Mouse (Mus musculus): ENCODE measurements around the gene Efnb2. TPM values are rescaled to one million over a fixed set of nuclear protein-coding genes. Genes with fewer than 3 reads are reported as not detected.

Efnb2 gene
- total and polyA plus RNA-seq, 2 experiments from 2014 or later: 9.6 to 21.0 TPM

DNA sequence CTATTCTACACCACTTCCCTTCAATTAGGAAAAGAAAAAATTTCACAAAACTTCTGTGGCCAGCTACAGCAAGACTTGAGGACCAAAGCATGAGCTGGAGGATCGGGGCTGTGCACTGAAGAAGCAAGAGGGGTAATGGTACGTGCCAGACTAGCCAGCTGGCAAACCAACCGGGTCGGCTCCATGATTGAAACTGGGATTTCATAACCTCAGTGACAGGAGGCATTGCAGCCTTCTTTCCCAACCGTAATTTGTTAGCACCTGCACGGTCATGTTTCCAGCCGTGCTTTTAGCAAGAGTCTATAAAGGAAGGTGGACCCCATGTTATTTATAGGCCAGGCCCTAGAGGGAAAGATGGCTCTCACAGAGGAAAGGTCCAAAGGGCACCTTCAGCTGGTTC is 12.4 kb downstream of the Efnb2 start:
- DNase-seq (ENCODE audit: low spot score): no peak
- 58% methylated on average over 7 of the region's 7 CpGs for WGBS
- H3K4me1 ChIP-seq (ENCODE audit: insufficient read depth, low read length): peaks cover 7% of the 10 kb centered on the region

DNA sequence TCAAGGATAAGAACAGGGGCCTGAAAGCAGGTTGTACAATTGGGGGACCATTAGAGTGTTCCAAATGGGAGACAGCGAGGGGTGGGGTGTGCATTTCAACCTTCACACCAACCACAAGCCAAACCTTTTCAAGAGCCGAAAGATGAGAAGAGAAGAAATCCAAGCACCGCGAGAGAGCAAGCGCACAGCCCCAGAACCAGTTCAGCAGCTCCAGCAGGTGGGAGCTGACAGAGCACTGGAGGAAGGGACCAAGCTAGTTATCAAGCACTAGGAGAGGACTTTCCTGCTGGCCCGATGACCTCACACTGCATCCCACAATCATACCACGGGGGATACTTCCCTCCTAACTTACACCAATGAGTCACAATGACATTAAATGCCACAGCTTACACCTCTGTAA is 13.2 kb downstream of the Efnb2 start:
- Histone ChIP-seq H3K4me2 (ENCODE audit: low read depth, low read length) (no peak overlapping the region), H3K9ac (replicated peaks; ENCODE audit: low read length) (no peak overlapping the region), H3K36me3 (ENCODE audit: insufficient read depth, low read length) (no peaks in the 10 kb centered on the region), H3K4me3 (ENCODE audit: low read length) (no peak overlapping the region), H3K4me1 (ENCODE audit: insufficient read depth, low read length) (peaks cover 4% of the 10 kb centered on the region; the same call in 1 of the 2 replicates), H3K9me3 (ENCODE audit: low read length) (no peaks in the 10 kb centered on the region), H3K27me3 (ENCODE audit: insufficient read depth, low read length) (no peaks in the 10 kb centered on the region), H3K27ac (no peak overlapping the region)
- TF ChIP-seq CTCF (IDR thresholded peaks at IDR 0.05; ENCODE audit: low read depth): no peak
- ATAC-seq (no peak), DNase-seq (ENCODE audit: low spot score) (no peak)
- WGBS: 66% methylated on average over 7 of the region's 7 CpGs

More for the DNA sequence above, 12.4 kb downstream of the Efnb2 start:
- no peak overlapping the region for H3K4me2 ChIP-seq (ENCODE audit: low read depth, low read length)
- H3K9ac ChIP-seq (replicated peaks; ENCODE audit: low read length): no peak overlapping the region
- ATAC-seq: no peak
- H3K36me3 ChIP-seq (ENCODE audit: insufficient read depth, low read length): no peaks in the 10 kb centered on the region
- H3K9me3 ChIP-seq (ENCODE audit: low read length): no peaks in the 10 kb centered on the region
- no peaks in the 10 kb centered on the region for H3K27me3 ChIP-seq (ENCODE audit: insufficient read depth, low read length)
- H3K4me3 ChIP-seq (ENCODE audit: low read length): no peak overlapping the region
- TF ChIP-seq CTCF (IDR thresholded peaks at IDR 0.05; ENCODE audit: low read depth): no peak
- no peak overlapping the region for H3K27ac ChIP-seq

DNA sequence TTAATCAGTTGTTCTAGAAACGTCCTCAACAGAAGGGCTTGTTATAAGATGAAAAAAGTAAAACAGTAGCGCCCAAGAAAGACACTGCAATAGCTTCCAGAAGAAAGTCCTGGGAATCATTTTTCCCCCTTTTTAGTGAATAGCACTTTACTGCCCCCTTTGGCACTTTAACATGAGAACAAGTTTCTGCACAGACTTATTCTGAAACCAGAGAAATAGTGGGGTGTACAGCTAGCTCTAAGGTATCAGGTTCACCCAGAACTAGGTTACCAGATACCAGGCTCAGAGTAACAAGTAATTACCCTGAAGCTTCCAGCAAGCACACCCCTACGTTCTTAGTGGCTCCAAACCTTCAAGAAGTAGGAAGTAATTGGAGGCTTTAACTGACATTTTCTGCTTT is 13.7 kb downstream of the Efnb2 start:
- H3K27ac ChIP-seq: no peak overlapping the region
- peak; percentile 66 for TF ChIP-seq CTCF (IDR thresholded peaks at IDR 0.05; ENCODE audit: low read depth)
- H3K36me3 ChIP-seq (ENCODE audit: insufficient read depth, low read length): no peaks in the 10 kb centered on the region
- peaks cover 4% of the 10 kb centered on the region; the same call in 1 of the 2 replicates for H3K4me1 ChIP-seq (ENCODE audit: insufficient read depth, low read length)
- ATAC-seq (no peak), DNase-seq (ENCODE audit: low spot score) (peak; percentile 67)
- no peaks in the 10 kb centered on the region for H3K9me3 ChIP-seq (ENCODE audit: low read length)
- H3K4me2 ChIP-seq (ENCODE audit: low read depth, low read length): no peak overlapping the region
- H3K27me3 ChIP-seq (ENCODE audit: insufficient read depth, low read length): no peaks in the 10 kb centered on the region
- H3K9ac ChIP-seq (replicated peaks; ENCODE audit: low read length): no peak overlapping the region
- 46% methylated on average over 3 of the region's 3 CpGs for WGBS
- no peak overlapping the region for H3K4me3 ChIP-seq (ENCODE audit: low read length)

DNA sequence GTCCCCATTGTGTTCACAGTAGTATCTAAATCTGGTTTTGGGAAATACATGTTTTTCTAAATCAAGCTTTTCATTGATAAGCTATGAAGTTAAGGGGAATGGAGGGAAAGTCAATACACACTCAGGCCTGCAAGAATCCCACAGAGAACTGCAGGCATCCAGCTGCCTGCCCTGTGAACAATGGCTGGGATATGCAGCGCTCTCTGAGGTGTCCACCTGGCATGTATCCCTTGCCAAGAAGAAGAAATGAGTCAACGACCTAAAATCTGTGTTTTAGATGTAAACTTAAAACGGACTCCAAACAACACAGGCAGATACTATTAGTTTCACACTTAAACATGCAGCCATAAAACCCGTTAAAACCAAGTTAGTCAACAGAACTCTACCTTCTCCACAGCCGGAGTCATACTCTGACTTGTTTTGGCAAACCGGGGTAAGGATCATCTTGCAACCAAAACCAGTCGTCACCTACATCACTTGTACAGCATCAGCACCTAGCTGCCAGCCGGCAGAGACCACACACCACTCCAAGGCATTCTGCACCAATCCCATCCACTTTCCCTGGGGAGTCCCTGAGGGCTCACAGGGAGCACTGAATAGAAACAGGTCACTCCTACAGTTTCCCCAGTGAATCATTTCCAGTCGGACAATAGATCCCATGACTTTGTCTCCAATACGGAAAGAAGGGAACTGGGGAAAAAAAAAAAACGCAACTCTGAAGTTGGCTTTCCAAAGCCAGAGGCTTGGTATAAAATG is 16.7 kb downstream of the Efnb2 start:
- DNase-seq (ENCODE audit: low spot score): no peak
- H3K9ac ChIP-seq (replicated peaks; ENCODE audit: low read length): no peak overlapping the region
- peaks cover 9% of the 10 kb centered on the region; the same call in 1 of the 2 replicates for H3K4me1 ChIP-seq (ENCODE audit: insufficient read depth, low read length)
- no peak overlapping the region for H3K4me2 ChIP-seq (ENCODE audit: low read depth, low read length)
- no peak overlapping the region for H3K27ac ChIP-seq
- no peaks in the 10 kb centered on the region for H3K27me3 ChIP-seq (ENCODE audit: insufficient read depth, low read length)
- no peak overlapping the region for H3K4me3 ChIP-seq (ENCODE audit: low read length)
- no peaks in the 10 kb centered on the region for H3K9me3 ChIP-seq (ENCODE audit: low read length)
- TF ChIP-seq CTCF (IDR thresholded peaks at IDR 0.05; ENCODE audit: low read depth): no peak
- no peak for ATAC-seq
- no peaks in the 10 kb centered on the region for H3K36me3 ChIP-seq (ENCODE audit: insufficient read depth, low read length)
- WGBS: 58% methylated on average over 11 of the region's 11 CpGs

DNA sequence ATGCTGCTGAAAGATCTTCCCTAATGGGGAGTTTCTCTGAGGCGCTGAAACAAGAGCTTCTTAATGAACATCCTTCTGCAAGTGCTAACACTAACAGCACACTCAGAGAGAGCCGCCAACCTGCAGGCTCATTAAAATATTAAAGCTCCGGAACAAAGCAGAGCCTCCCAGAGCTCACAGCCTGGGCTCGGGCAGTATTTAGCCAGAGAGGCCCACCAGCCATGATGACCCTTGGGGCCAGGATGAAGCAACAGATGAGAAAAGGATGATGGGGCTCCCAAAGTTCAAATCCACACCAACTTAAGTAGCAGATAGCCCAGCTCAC is 20.8 kb downstream of the Efnb2 start:
- H3K4me1 ChIP-seq (ENCODE audit: insufficient read depth, low read length): peaks cover 9% of the 10 kb centered on the region; the same call in 1 of the 2 replicates
- H3K9me3 ChIP-seq (ENCODE audit: low read length): no peaks in the 10 kb centered on the region
- no peaks in the 10 kb centered on the region for H3K36me3 ChIP-seq (ENCODE audit: insufficient read depth, low read length)
- H3K9ac ChIP-seq (replicated peaks; ENCODE audit: low read length): no peak overlapping the region
- 18% methylated on average over 4 of the region's 4 CpGs for WGBS
- no peak overlapping the region for H3K4me3 ChIP-seq (ENCODE audit: low read length)
- no peak for DNase-seq (ENCODE audit: low spot score)
- no peak for ATAC-seq
- no peaks in the 10 kb centered on the region for H3K27me3 ChIP-seq (ENCODE audit: insufficient read depth, low read length)
- H3K27ac ChIP-seq: no peak overlapping the region
- no peak for TF ChIP-seq CTCF (IDR thresholded peaks at IDR 0.05; ENCODE audit: low read depth)
- no peak overlapping the region for H3K4me2 ChIP-seq (ENCODE audit: low read depth, low read length)

DNA sequence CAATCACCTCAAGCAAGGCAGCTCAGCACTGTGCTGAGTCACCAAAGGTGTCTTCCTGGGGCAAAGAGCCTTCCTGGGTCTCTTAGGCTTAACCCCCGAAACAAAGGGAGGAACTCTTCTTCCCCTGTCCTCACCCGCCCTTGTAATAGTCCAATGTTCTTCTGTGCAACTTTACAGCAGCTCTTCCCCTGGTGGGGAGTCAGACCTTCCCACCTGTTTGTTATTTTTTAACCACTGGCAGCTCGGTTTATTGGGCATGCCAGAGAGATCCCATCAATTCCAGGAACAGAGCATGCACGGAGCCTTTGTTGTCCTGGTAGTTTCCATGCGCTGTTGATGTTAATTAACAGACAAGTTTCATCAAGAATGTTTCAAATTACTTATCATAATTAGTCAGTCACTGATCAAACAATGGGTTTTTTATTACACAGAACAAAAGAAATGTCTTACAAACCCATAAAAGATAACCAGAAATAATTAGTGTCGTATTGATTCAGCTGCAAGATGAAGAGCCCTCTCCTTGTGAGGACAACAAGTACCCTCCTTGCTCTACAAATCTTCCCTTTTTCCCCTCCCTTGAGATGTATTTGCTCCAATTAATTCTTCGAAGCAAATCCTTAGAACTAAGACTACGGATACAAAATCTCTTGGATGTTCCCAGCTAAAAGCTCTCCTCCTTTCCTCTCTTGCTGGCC is 21.3 kb downstream of the Efnb2 start:
- no peak for TF ChIP-seq CTCF (IDR thresholded peaks at IDR 0.05; ENCODE audit: low read depth)
- Histone ChIP-seq H3K4me2 (ENCODE audit: low read depth, low read length) (no peak overlapping the region), H3K9me3 (ENCODE audit: low read length) (no peaks in the 10 kb centered on the region), H3K27me3 (ENCODE audit: insufficient read depth, low read length) (no peaks in the 10 kb centered on the region), H3K9ac (replicated peaks; ENCODE audit: low read length) (no peak overlapping the region), H3K27ac (no peak overlapping the region), H3K4me3 (ENCODE audit: low read length) (no peak overlapping the region), H3K4me1 (ENCODE audit: insufficient read depth, low read length) (peaks cover 9% of the 10 kb centered on the region; the same call in 1 of the 2 replicates), H3K36me3 (ENCODE audit: insufficient read depth, low read length) (no peaks in the 10 kb centered on the region)
- no peak for ATAC-seq
- no peak for DNase-seq (ENCODE audit: low spot score)
- WGBS: 42% methylated on average over 8 of the region's 8 CpGs

DNA sequence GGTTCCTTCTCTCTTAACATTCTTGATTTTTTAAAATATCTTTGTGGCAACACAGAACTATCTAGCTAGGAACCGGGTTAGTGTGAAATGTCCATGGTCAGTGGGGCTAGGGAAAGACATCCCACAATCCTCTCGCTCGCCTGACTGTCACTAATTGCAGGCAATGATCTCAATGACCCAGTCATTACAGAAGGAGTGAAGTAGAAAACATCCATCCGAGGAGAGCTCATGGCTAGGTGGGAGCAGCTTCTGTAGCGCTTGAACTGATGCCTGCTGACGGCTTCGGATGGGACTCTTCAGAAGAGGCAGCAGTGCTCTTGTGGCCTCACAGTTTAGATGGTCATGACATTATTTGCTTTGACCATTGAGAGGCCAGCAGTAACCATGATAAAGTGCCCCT is 29.6 kb downstream of the Efnb2 start:
- Histone ChIP-seq H3K36me3 (ENCODE audit: insufficient read depth, low read length) (no peaks in the 10 kb centered on the region), H3K27me3 (ENCODE audit: insufficient read depth, low read length) (no peaks in the 10 kb centered on the region), H3K4me2 (ENCODE audit: low read depth, low read length) (no peak overlapping the region), H3K9ac (replicated peaks; ENCODE audit: low read length) (no peak overlapping the region), H3K9me3 (ENCODE audit: low read length) (no peaks in the 10 kb centered on the region), H3K4me1 (ENCODE audit: insufficient read depth, low read length) (0 out of 2 replicates have a peak, but pooled peaks cover 5% of the 10 kb centered on the region), H3K27ac (no peak overlapping the region), H3K4me3 (ENCODE audit: low read length) (no peak overlapping the region)
- DNase-seq (ENCODE audit: low spot score) (no peak), ATAC-seq (no peak)
- no peak for TF ChIP-seq CTCF (IDR thresholded peaks at IDR 0.05; ENCODE audit: low read depth)
- WGBS: 78% methylated on average over 7 of the region's 7 CpGs

Data from hindbrain, postnatal 0 days (tissue).